Mouse (Mus musculus) forebrain, embryonic 16.5 days (tissue): Measurements from ENCODE around the gene D17H6S53E. TPM values are rescaled to one million over a fixed set of nuclear protein-coding genes. Genes with fewer than 3 reads are reported as not detected.

Experiments
- ATAC-seq: fragments of 200-750 bp; cut with Nextera tagmentation; 2 replicates; pipeline ENCODE4 v1.8.0; 2017; ENCODE audit warnings: mild to moderate bottlenecking, moderate library complexity
- H3K27ac ChIP-seq: fragments of 300-500 bp; sonication (generic); 2 replicates; pipeline ENCODE4 v1.5.1; 2014; ENCODE audit warnings: low read length, control low read depth
- H3K27me3 ChIP-seq: fragments of 300-500 bp; sonication (generic); replicated peaks from 2 replicates; pipeline ENCODE4 v1.6.1; 2014; ENCODE audit warnings: low read length; ENCODE audit not compliant: control insufficient read depth, insufficient read depth
- H3K36me3 ChIP-seq: fragments of 300-500 bp; sonication (generic); 2 replicates; pipeline ENCODE4 v1.6.1; 2014; ENCODE audit not compliant: control insufficient read depth, insufficient read depth
- H3K4me1 ChIP-seq: fragments of 300-500 bp; sonication (generic); replicated peaks from 2 replicates; pipeline ENCODE4 v1.6.1; 2014; ENCODE audit warnings: low read length; ENCODE audit not compliant: control insufficient read depth, insufficient read depth
- H3K4me2 ChIP-seq: fragments of 300-500 bp; sonication (generic); 2 replicates; pipeline ENCODE4 v1.6.1; 2014; ENCODE audit warnings: mild to moderate bottlenecking, low read length, control low read depth
- H3K4me3 ChIP-seq: fragments of 300-500 bp; sonication (generic); replicated peaks from 2 replicates; pipeline ENCODE4 v1.5.1; 2014; ENCODE audit warnings: mild to moderate bottlenecking, low read length, control low read depth
- H3K9ac ChIP-seq: fragments of 300-500 bp; sonication (generic); replicated peaks from 2 replicates; pipeline ENCODE4 v1.6.1; 2014; ENCODE audit warnings: low read depth, low read length, control low read depth
- H3K9me3 ChIP-seq: fragments of 300-500 bp; sonication (generic); 2 replicates; pipeline ENCODE4 v1.6.1; 2016; ENCODE audit warnings: low read length; ENCODE audit not compliant: control insufficient read depth
- WGBS: fragments of 180-500 bp; shearing (Covaris S2); extraction: QIAGEN DNeasy Blood & Tissue Kit; methylation state at CpG from one replicate; pipeline ENCODE4 v1.1.7; 2014; 5-methylcytosine and 5-hydroxymethylcytosine counted together
- polyA plus RNA-seq: library from polyadenylated mRNA; unstranded; fragments of >200 nt; fragmentation: Nextera tagmentation; extraction: Ambion mirVana; gene quantifications from 2 replicates; pipeline ENCODE4 v1.2.1, GENCODE M21; 2015

D17H6S53E gene
- polyA plus RNA-seq, 1 experiment from 2014 or later: 8.6 TPM

DNA sequence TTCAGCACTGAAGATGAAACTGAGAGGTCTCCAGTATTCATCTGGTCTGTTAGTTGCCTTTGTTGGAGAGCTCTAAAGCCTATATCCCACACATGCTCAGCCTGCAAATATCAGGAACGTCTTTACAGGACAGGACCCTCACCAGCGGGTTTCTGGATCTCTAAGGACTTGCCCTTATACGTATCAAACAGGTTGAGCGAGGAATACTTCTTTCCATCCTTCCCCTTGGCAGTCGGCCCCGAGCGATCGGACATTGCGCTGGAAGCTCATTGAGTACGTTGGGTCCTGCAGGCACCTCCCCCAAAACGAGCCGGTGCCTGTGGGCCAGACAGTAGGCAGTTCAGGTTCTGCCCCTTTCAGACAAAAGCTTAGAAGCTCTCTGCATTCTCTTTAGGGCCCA is 36.6 kb downstream of the D17H6S53E start:
- Histone ChIP-seq H3K4me3 (peak overlapping the region; percentile 98), H3K4me1 (peaks cover 28% of the 10 kb centered on the region), H3K27ac (no peak overlapping the region), H3K9me3 (no peaks in the 10 kb centered on the region), H3K4me2 (peak overlapping the region; percentile 66), H3K27me3 (no peaks in the 10 kb centered on the region), H3K36me3 (peaks cover 39% of the 10 kb centered on the region), H3K9ac (peak overlapping the region; percentile 100)
- no peak for ATAC-seq
- WGBS: 33% methylated on average over 12 of the region's 12 CpGs

- Histone ChIP-seq H3K9me3 (no peaks in the 10 kb centered on the region), H3K27me3 (no peaks in the 10 kb centered on the region), H3K9ac (peak overlapping the region; percentile 100), H3K4me2 (peak overlapping the region; percentile 66), H3K4me3 (peak overlapping the region; percentile 98), H3K36me3 (peaks cover 32% of the 10 kb centered on the region), H3K27ac (peak overlapping the region; percentile 97), H3K4me1 (peaks cover 28% of the 10 kb centered on the region)
- WGBS: 9% methylated on average over 8 of the region's 8 CpGs
- no peak for ATAC-seq
Observed at GRCm38 (mm10) chr17:35163326-35164081, 37.3 kb downstream of the D17H6S53E start.

GRCm38 (mm10) chr17:35164218-35164567 is 38.0 kb downstream of the D17H6S53E start:
- no peaks in the 10 kb centered on the region for H3K9me3 ChIP-seq
- WGBS: 0% methylated on average over 22 of the region's 28 CpGs
- peaks cover 26% of the 10 kb centered on the region for H3K36me3 ChIP-seq
- H3K4me2 ChIP-seq: peak overlapping the region; percentile 66
- peak overlapping the region; percentile 100 for H3K9ac ChIP-seq
- H3K4me1 ChIP-seq: peaks cover 28% of the 10 kb centered on the region
- peak overlapping the region; percentile 98 for H3K4me3 ChIP-seq
- no peaks in the 10 kb centered on the region for H3K27me3 ChIP-seq
- H3K27ac ChIP-seq: peak overlapping the region; percentile 97
- no peak for ATAC-seq

GRCm38 (mm10) chr17:35164568-35165450 is 38.6 kb downstream of the D17H6S53E start, which contains the start of gene Prrc2a:
Gene Prrc2a, minus strand, starts transcription at chr17:35164897.
- H3K9me3 ChIP-seq: no peaks in the 10 kb centered on the region
- peak; percentile 94 for ATAC-seq
- peak within 1 kb of the TSS; percentile 66 for H3K4me2 ChIP-seq
- WGBS: under 1% methylated on average over 72 of the region's 89 CpGs
- peak within 1 kb of the TSS; percentile 99 for H3K27ac ChIP-seq
- peaks cover 28% of the 10 kb centered on the region for H3K4me1 ChIP-seq
- H3K9ac ChIP-seq: peak within 1 kb of the TSS; percentile 100
- peak within 1 kb of the TSS; percentile 98 for H3K4me3 ChIP-seq
- no peaks in the 10 kb centered on the region for H3K27me3 ChIP-seq
- peaks cover 20% of the 10 kb centered on the region for H3K36me3 ChIP-seq

GRCm38 (mm10) chr17:35165451-35166155 is 39.4 kb downstream of the D17H6S53E start:
- Histone ChIP-seq H3K36me3 (peaks cover 12% of the 10 kb centered on the region), H3K4me1 (peaks cover 28% of the 10 kb centered on the region), H3K27ac (peak overlapping the region; percentile 99), H3K4me2 (peak overlapping the region; percentile 60), H3K9ac (peak overlapping the region; percentile 58), H3K4me3 (peak overlapping the region; percentile 98), H3K27me3 (no peaks in the 10 kb centered on the region), H3K9me3 (no peaks in the 10 kb centered on the region)
- 19% methylated on average over 12 of the region's 12 CpGs for WGBS
- peak; percentile 86 for ATAC-seq

- peak overlapping the region; percentile 58; the same call in 1 of the 2 replicates for H3K9ac ChIP-seq
- no peaks in the 10 kb centered on the region for H3K27me3 ChIP-seq
- H3K27ac ChIP-seq: peak overlapping the region; percentile 99
- peak overlapping the region; percentile 60 for H3K4me2 ChIP-seq
- WGBS: 73% methylated on average over 8 of the region's 8 CpGs
- ATAC-seq: no peak
- no peaks in the 10 kb centered on the region for H3K9me3 ChIP-seq
- no peak overlapping the region; the same call in 1 of the 2 replicates for H3K4me3 ChIP-seq
- peaks cover 3% of the 10 kb centered on the region; the same call in 1 of the 2 replicates for H3K36me3 ChIP-seq
- H3K4me1 ChIP-seq: peaks cover 27% of the 10 kb centered on the region
Observed at GRCm38 (mm10) chr17:35166352-35167035, 40.3 kb downstream of the D17H6S53E start.

DNA sequence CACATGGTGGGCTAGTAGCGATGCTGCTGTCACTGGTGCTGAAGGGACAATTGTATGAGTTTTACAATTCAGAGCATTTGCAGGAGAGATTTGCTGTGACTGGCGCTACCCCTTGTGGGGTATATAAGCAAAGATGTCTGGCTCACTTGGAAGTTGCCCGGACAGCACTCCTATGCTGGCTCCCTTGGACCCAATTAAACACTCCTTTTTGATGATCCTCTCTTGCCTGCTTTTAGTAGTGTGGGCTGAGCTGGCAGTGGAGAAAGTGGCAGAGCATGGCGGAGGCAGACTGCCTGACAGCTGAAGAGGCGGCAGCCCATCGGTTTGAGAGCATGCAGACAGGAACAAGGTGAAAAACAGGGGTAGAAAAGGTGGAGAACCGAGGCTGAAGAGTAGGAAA is 41.6 kb downstream of the D17H6S53E start:
- Histone ChIP-seq H3K36me3 (no peaks in the 10 kb centered on the region), H3K27me3 (no peaks in the 10 kb centered on the region), H3K9ac (no peak overlapping the region), H3K9me3 (no peaks in the 10 kb centered on the region), H3K4me3 (no peak overlapping the region), H3K4me1 (peaks cover 16% of the 10 kb centered on the region), H3K4me2 (no peak overlapping the region), H3K27ac (no peak overlapping the region)
- 89% methylated on average over 7 of the region's 7 CpGs for WGBS
- ATAC-seq: no peak

DNA sequence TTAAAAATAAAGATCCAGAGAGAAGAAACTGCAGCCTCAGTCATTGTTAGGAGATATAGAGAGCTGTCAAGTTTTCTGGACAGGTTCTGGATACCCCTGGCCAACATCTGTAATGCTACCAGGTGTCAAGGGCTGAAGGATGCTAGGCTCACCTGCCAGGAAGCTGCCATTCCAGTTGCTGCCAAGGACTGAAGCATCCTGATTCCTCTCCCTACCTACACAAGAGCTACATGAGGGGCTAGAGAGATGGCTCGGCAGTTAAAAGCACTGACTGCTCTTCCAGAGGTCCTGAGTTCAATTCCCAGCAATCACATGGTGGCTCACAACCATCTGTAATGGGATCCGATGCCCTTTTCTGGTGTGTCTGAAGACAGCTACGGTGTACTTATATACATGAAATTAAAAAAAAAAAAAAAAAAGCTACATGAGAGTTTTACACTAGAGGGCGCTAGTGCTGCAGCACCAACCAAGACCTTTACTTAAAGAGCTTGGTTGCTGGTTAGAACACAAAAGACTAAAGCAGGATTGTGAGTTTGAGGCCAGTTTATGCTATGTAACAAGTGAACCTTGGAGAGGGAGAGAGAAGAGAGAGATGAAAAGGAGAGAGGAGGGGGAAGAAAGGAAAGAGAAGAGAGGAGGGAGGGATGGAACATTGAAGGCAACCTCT is 42.5 kb downstream of the D17H6S53E start:
- Histone ChIP-seq H3K9ac (no peak overlapping the region), H3K36me3 (no peaks in the 10 kb centered on the region), H3K27ac (peak overlapping the region; percentile 31; the same call in 1 of the 2 replicates), H3K4me3 (no peak overlapping the region), H3K4me2 (no peak overlapping the region), H3K4me1 (peaks cover 9% of the 10 kb centered on the region), H3K9me3 (no peaks in the 10 kb centered on the region), H3K27me3 (no peaks in the 10 kb centered on the region)
- no peak for ATAC-seq
- 13% methylated on average over 4 of the region's 4 CpGs for WGBS
